Mouse (Mus musculus) hindbrain, embryonic 15.5 days (tissue): ENCODE data around the gene Sulf2. TPM values are rescaled to one million over a fixed set of nuclear protein-coding genes. Genes with fewer than 3 reads are reported as not detected.

Experiments
- ATAC-seq: fragments of 200-750 bp; cut with Nextera tagmentation; 2 replicates; pipeline ENCODE4 v1.8.0; 2017; ENCODE audit warnings: low read depth, moderate number of reproducible peaks, moderate TSS enrichment; ENCODE audit not compliant: low FRiP score
- H3K27ac ChIP-seq: fragments of 300-500 bp; sonication (generic); replicated peaks from 2 replicates; pipeline ENCODE4 v1.5.1; 2015; ENCODE audit warnings: mild to moderate bottlenecking, inconsistent platforms
- H3K27me3 ChIP-seq: fragments of 300-500 bp; sonication (generic); 2 replicates; pipeline ENCODE4 v1.6.1; 2015; ENCODE audit warnings: control low read depth, inconsistent platforms
- H3K36me3 ChIP-seq: fragments of 300-500 bp; sonication (generic); 2 replicates; pipeline ENCODE4 v1.6.1; 2015; ENCODE audit warnings: control low read depth, inconsistent platforms
- H3K4me1 ChIP-seq: fragments of 300-500 bp; sonication (generic); replicated peaks from 2 replicates; pipeline ENCODE4 v1.6.1; 2015; ENCODE audit warnings: control low read depth, inconsistent platforms
- H3K4me2 ChIP-seq: fragments of 300-500 bp; sonication (generic); 2 replicates; pipeline ENCODE4 v1.6.1; 2015; ENCODE audit warnings: moderate library complexity, mild to moderate bottlenecking, inconsistent platforms
- H3K4me3 ChIP-seq: fragments of 300-500 bp; sonication (generic); 2 replicates; pipeline ENCODE4 v1.5.1; 2015; ENCODE audit warnings: mild to moderate bottlenecking, inconsistent platforms
- H3K9ac ChIP-seq: fragments of 300-500 bp; sonication (generic); 2 replicates; pipeline ENCODE4 v1.6.1; 2015; ENCODE audit warnings: inconsistent platforms
- H3K9me3 ChIP-seq: fragments of 300-500 bp; sonication (generic); 2 replicates; pipeline ENCODE4 v1.6.1; 2016; ENCODE audit warnings: control low read depth, inconsistent platforms
- WGBS: fragments of 180-500 bp; shearing (Covaris S2); methylation state at CpG from one replicate; pipeline ENCODE4 v1.1.7; 2015; 5-methylcytosine and 5-hydroxymethylcytosine counted together
- polyA plus RNA-seq: library from polyadenylated mRNA; unstranded; fragments of >200 nt; fragmentation: Nextera tagmentation; extraction: Ambion mirVana; gene quantifications from 2 replicates; pipeline ENCODE4 v1.2.1, GENCODE M21; 2015

Sulf2 gene
- polyA plus RNA-seq, 1 experiment from 2014 or later: 113 TPM

DNA sequence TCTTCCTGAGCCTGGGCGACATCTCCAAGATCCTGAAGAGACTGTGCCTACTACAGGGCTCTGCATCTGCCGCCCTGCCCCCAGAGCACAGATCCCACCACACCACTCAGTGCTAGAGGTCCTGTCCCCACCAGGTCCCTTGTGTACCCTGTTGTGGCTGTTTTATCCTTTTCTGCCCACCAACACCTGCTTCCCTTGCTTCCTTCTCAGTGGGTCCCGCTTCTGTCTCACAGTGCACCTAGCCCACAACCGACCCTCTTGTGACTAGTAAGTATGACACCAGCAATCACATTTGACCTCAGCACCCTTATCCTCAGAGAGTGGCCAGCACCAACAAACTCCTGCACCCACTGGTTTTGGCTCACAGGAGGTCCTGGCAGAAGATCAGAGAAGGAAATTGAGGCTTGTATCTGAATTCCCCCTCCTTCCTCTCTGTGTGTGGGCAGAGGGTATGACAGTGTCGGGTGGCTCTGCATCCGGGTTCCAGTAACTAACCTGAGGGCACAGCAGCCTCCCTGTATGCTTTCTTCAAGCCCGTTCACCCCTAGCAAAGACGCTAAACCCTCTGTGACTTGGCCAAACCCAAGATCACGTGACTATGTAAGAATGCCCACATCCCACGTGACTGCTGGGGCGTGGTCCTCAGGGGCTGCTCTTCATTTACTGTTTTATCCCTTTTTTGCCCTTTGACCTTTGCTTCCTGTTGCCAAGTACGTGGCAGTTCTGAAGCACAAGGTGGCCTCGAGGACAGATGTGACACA is 29.8 kb downstream of the Sulf2 start:
- H3K4me2 ChIP-seq: no peak overlapping the region
- no peaks in the 10 kb centered on the region for H3K4me1 ChIP-seq
- no peaks in the 10 kb centered on the region for H3K27me3 ChIP-seq
- no peak overlapping the region for H3K4me3 ChIP-seq
- 66% methylated on average over 13 of the region's 13 CpGs for WGBS
- no peak overlapping the region for H3K27ac ChIP-seq
- no peak overlapping the region for H3K9ac ChIP-seq
- ATAC-seq: no peak; the same call in 1 of the 2 replicates
- no peaks in the 10 kb centered on the region for H3K9me3 ChIP-seq
- no peaks in the 10 kb centered on the region for H3K36me3 ChIP-seq

DNA sequence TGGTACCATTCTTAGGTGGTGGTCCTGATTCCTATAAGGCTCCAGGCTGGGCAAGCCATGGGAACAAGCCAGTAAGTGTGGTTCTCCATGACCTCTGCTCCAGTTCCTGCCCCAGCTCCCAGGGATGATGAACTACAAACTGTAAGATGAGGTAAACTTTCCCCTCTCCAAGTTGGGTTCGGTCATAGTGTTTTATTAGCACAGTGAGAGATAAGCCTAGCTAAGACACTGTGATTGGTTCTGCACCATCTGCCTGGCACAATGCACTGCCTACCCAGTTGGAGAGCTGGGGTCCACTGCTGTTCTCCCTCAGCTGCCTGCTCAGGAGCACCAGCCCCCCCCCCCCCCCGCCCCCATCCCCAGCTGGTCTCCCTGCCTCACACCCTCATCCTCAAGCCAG is 30.4 kb downstream of the Sulf2 start:
- Histone ChIP-seq H3K9ac (no peak overlapping the region), H3K27me3 (no peaks in the 10 kb centered on the region), H3K27ac (no peak overlapping the region), H3K9me3 (no peaks in the 10 kb centered on the region), H3K4me3 (no peak overlapping the region), H3K4me1 (no peaks in the 10 kb centered on the region), H3K4me2 (no peak overlapping the region), H3K36me3 (no peaks in the 10 kb centered on the region)
- WGBS: 64% methylated on average over 1 of the region's 2 CpGs
- no peak; the same call in 1 of the 2 replicates for ATAC-seq

DNA sequence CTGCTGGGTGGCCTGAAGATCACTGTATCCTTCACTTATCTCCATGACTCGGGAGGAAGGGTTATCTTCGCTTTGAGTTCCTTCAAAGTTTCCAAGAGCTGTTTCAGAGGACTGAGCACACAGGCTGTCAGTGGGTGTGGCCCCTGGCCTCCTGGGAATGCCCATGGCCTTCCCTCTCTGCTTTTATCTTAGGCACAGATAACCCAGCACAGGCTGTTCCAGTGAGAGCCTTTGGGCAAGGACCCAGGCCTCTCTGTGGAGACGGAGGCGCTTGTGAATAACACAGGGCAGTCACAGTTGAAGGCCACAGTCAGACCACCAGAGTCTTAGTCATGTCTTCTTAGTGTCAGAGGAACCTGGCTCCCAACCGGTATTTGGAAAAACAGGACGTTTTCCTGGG is 32.7 kb downstream of the Sulf2 start:
- no peak overlapping the region for H3K4me3 ChIP-seq
- no peak overlapping the region for H3K9ac ChIP-seq
- ATAC-seq: no peak
- no peak overlapping the region for H3K27ac ChIP-seq
- H3K9me3 ChIP-seq: no peaks in the 10 kb centered on the region
- H3K4me2 ChIP-seq: no peak overlapping the region
- no peaks in the 10 kb centered on the region for H3K36me3 ChIP-seq
- H3K4me1 ChIP-seq: no peaks in the 10 kb centered on the region
- 91% methylated on average over 6 of the region's 6 CpGs for WGBS
- no peaks in the 10 kb centered on the region for H3K27me3 ChIP-seq

DNA sequence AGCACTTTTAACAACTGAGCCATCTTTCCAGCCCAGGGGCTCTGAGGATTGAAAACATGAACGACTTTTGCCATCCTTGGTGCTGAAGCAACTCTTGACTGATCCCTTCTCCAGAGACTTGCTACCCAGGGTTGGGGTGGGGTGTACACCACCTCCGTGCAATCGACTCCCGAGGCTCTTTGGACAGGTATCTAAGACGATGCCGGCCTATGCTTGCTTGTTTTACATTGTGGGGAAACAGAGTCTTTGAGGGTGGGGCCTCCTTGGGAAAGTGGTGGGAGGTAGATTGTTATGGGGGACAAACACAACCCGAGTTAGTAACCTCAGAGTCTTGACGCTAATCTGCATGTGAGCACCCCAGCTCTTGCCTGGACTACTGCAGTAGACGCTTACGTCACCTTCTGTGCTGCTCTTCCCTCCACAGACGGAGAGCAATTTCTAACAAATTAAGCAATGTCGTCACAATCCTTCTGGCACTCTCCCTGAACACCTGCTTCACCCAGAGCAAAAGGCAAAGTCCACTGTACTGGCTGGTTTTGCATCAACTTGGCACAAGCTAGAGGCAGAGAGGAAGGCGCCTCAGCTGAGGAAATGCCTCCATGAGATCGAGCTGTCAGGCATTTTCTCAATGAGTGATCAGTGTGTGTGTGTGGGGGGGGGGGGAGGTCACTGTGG is 33.6 kb downstream of the Sulf2 start:
- Histone ChIP-seq H3K4me2 (no peak overlapping the region), H3K4me3 (no peak overlapping the region), H3K9me3 (no peaks in the 10 kb centered on the region), H3K36me3 (no peaks in the 10 kb centered on the region), H3K27me3 (no peaks in the 10 kb centered on the region), H3K27ac (no peak overlapping the region), H3K4me1 (no peaks in the 10 kb centered on the region), H3K9ac (no peak overlapping the region)
- ATAC-seq: no peak
- WGBS: 77% methylated on average over 14 of the region's 14 CpGs

DNA sequence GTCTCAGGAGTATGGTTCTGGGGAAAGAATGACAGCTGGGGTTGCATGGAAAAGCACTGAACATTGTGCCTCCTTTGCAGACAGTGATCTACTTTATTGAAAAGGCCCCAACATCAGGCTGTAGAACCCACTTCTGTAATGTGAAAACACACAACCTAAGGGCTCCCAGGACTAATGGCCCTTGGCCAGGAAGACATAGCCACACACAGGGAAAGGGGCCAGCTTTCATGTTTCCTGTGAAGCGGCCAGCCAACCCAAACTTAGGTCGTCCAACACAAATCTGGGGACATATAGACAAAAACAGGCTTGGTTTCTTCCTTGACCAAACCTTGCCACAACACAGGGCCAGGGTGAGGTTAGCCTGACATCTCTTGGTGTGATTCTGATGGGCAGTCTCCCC is 35.5 kb downstream of the Sulf2 start:
- Histone ChIP-seq H3K36me3 (peaks cover 9% of the 10 kb centered on the region), H3K9ac (no peak overlapping the region), H3K9me3 (no peaks in the 10 kb centered on the region), H3K4me1 (no peaks in the 10 kb centered on the region), H3K4me2 (no peak overlapping the region), H3K27me3 (no peaks in the 10 kb centered on the region), H3K4me3 (no peak overlapping the region), H3K27ac (no peak overlapping the region)
- ATAC-seq: no peak
- WGBS: 85% methylated on average over 2 of the region's 2 CpGs

DNA sequence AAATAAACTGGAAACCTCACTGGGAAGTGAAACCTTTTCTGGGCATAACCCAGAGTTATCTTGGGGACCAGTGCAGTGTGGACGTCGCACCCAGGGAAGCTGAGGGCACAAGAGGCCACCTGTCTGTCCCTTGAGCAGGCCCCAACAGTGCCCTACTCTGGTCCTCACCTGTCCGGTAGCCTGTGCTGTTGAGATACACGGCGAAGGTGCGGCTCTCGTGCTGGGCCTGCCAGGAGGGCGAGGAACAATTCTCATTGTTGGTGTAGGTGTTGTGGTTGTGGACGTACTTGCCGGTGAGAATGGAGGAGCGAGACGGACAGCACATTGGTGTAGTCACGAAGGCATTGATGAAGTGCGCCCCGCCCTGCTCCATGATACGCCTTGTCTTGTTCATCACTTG is 38.8 kb downstream of the Sulf2 start:
- Histone ChIP-seq H3K4me2 (no peak overlapping the region), H3K27ac (no peak overlapping the region), H3K36me3 (peaks cover 11% of the 10 kb centered on the region), H3K9me3 (no peaks in the 10 kb centered on the region), H3K4me3 (no peak overlapping the region), H3K4me1 (no peaks in the 10 kb centered on the region), H3K9ac (no peak overlapping the region), H3K27me3 (no peaks in the 10 kb centered on the region)
- WGBS: 96% methylated on average over 16 of the region's 16 CpGs
- ATAC-seq: no peak

DNA sequence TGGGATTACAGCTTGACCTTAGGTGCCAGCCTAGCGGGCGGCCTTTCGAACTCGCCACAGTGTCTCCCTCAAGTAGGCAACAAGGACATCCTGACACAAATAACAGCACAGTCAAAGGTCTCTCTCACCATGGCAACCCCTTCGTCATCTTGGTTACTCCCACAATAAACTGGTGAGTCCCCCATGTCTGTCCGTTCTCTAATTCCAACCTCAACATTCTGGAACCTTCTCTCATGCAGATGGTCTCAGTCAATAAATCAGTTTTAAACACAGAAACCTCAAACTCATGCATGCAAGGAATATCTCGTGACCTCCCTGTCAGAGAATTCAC is 39.2 kb downstream of the Sulf2 start:
- 85% methylated on average over 7 of the region's 7 CpGs for WGBS
- H3K9me3 ChIP-seq: no peaks in the 10 kb centered on the region
- ATAC-seq: no peak

DNA sequence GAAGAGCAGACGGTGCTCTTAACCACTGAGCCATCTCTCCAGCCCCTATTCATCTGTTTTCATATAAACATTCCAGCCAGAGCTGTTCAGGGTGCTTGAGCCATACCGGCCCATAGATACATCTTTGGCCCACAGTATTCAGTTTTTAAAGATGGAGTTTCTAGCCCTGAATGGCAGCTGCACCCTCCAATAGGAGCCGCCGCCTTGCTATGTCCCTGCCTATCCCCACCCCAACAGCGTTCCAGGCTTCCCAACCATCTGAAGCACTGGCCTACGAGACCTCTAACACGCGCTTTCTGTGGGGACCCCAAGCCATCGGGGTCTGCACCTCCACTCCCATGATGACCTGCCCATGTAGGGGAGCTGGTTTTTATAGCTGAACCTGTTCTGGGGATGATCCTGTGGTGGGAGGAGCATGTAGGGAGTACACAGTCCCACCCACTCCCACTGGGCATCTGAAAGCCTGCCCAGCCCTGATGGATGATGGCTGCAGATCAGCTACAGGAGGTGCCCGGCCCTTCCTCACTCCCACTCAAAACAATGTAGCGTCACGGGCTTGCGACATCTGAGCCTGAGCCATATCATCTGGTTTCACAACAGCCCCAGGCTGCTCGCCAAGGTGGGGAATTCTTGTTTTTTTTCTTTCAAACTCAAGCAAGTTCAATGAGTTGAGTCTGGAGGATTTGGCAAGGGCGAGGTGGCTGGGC is 39.7 kb downstream of the Sulf2 start:
- no peaks in the 10 kb centered on the region for H3K9me3 ChIP-seq
- H3K27me3 ChIP-seq: no peaks in the 10 kb centered on the region
- ATAC-seq: no peak
- no peak overlapping the region for H3K27ac ChIP-seq
- peaks cover 11% of the 10 kb centered on the region for H3K36me3 ChIP-seq
- no peak overlapping the region for H3K4me2 ChIP-seq
- H3K4me3 ChIP-seq: no peak overlapping the region
- H3K4me1 ChIP-seq: no peaks in the 10 kb centered on the region
- H3K9ac ChIP-seq: no peak overlapping the region
- 85% methylated on average over 15 of the region's 15 CpGs for WGBS

More for the DNA sequence above, 39.2 kb downstream of the Sulf2 start:
- H3K4me2 ChIP-seq: no peak overlapping the region
- no peaks in the 10 kb centered on the region for H3K4me1 ChIP-seq
- H3K4me3 ChIP-seq: no peak overlapping the region
- H3K36me3 ChIP-seq: peaks cover 11% of the 10 kb centered on the region
- no peaks in the 10 kb centered on the region for H3K27me3 ChIP-seq
- no peak overlapping the region for H3K9ac ChIP-seq
- H3K27ac ChIP-seq: no peak overlapping the region

DNA sequence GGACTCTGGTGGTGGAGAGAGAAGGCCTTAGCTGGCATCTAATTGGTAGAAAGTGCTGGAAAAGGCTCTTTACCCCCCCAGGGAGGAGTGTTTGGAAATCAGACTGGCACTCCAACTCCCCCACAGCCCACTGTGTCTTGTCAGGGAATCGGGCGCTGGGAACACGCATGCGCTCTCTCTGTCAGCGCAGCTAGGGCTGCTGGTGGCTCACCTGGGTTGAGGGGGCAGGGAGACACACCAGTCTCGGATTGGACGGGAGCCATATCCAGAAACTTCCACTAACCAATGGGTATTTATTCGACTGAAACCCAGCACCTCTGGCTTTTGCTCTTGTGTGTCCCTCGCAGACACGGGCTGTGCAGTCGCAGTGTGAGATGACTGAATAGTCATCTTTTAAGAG is 42.5 kb downstream of the Sulf2 start:
- Histone ChIP-seq H3K27ac (no peak overlapping the region), H3K36me3 (peaks cover 11% of the 10 kb centered on the region), H3K27me3 (no peaks in the 10 kb centered on the region), H3K9me3 (no peaks in the 10 kb centered on the region), H3K4me2 (no peak overlapping the region), H3K9ac (no peak overlapping the region), H3K4me3 (no peak overlapping the region), H3K4me1 (peaks cover 10% of the 10 kb centered on the region; the same call in 1 of the 2 replicates)
- 92% methylated on average over 11 of the region's 11 CpGs for WGBS
- no peak for ATAC-seq

DNA sequence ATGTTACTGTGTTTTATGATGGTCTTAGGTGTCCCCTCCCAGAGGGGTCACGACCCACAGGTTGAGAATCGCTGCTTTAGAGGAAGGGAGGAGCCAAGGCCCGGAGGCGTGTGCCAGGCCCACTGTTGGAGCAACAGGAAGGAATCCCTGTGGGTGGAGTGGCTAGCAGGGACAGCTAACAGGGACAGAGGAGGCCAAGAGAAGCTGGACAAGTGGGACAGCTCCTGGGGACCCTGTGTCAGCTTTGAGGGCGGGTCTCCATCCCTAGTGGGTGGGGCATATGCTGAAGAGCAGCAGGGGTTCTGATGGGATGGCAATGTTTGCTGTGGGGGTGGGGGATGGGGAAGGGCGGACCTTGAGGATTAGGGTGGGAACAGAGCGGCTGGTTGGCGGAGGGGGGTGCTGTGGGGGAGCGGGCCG is 43.6 kb downstream of the Sulf2 start:
- Histone ChIP-seq H3K4me3 (no peak overlapping the region), H3K4me2 (no peak overlapping the region), H3K9me3 (no peaks in the 10 kb centered on the region), H3K36me3 (peaks cover 11% of the 10 kb centered on the region), H3K4me1 (peaks cover 18% of the 10 kb centered on the region; the same call in 1 of the 2 replicates), H3K9ac (no peak overlapping the region), H3K27me3 (no peaks in the 10 kb centered on the region), H3K27ac (no peak overlapping the region)
- WGBS: 48% methylated on average over 9 of the region's 10 CpGs
- ATAC-seq: no peak

DNA sequence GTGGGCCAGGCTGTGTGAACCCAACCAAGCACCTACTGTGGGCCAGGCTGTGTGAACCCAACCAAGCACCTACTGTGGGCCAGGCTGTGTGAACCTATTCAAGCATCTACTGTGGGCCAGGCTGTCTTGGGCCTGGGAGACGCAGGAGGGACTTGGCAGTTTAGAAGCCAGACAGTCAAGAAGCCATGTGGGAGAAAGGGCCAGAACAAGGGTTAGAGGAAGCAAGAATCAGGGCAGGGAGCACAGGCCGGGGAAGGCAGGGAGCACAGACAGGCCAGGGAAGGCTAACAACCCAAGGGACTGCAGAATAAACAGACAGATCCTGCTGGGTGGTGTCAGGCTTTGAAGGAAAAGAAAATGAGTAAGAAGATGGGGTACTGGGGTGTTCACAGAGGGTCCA is 44.2 kb downstream of the Sulf2 start:
- H3K4me1 ChIP-seq: peaks cover 24% of the 10 kb centered on the region
- no peak overlapping the region for H3K9ac ChIP-seq
- H3K27ac ChIP-seq: no peak overlapping the region
- no peaks in the 10 kb centered on the region for H3K27me3 ChIP-seq
- no peak for ATAC-seq
- H3K4me3 ChIP-seq: no peak overlapping the region
- no peaks in the 10 kb centered on the region for H3K9me3 ChIP-seq
- H3K36me3 ChIP-seq: peaks cover 10% of the 10 kb centered on the region
- H3K4me2 ChIP-seq: no peak overlapping the region
- WGBS: 72% methylated on average over 2 of the region's 2 CpGs

DNA sequence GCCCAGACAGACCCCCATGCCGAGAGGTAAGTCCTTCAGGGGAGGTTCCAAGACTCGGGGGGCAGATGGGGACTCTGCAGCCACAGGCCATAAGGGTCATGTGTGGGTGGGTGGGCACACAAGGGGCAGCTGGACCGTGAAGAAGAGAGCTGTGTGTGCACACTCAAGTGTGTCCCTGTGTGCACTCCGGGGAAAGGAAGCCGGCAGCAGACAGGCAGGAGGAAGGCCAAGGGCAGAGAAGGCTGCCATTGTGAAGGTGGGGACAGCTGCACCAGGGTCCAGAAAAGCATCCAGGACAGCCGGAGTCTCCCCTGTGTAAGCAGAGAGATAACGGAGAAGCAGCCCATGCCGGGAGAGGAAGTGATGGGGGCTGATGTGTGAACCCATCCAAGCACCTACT is 44.7 kb downstream of the Sulf2 start:
- 50% methylated on average over 8 of the region's 8 CpGs for WGBS
- peaks cover 27% of the 10 kb centered on the region for H3K4me1 ChIP-seq
- no peak overlapping the region for H3K27ac ChIP-seq
- no peak overlapping the region for H3K4me2 ChIP-seq
- peaks cover 6% of the 10 kb centered on the region; the same call in 1 of the 2 replicates for H3K36me3 ChIP-seq
- H3K9me3 ChIP-seq: no peaks in the 10 kb centered on the region
- no peaks in the 10 kb centered on the region for H3K27me3 ChIP-seq
- H3K9ac ChIP-seq: no peak overlapping the region
- no peak for ATAC-seq
- H3K4me3 ChIP-seq: no peak overlapping the region
